Mouse (Mus musculus) MEL (cell line): ENCODE measurements at regions not wholly inside any gene's neighbourhood (a gene's known extent, or its start where the extent isn't known, plus 50 kb on each side); places are given as distances from the start of the nearest gene placed in this dataset.

Experiments
- BHLHE40 ChIP-seq: IDR thresholded peaks from 2 replicates; pipeline ENCODE4 v1.6.1; 2012; ENCODE audit warnings: low read depth, mild to moderate bottlenecking, inconsistent platforms, low read length, improper control_type of control experiment, borderline replicate concordance
- CTCF ChIP-seq, 3 experiments: IDR thresholded peaks in 2 of 3; conservative IDR thresholded peaks in 1 of 3; 2 replicates each; pipeline ENCODE4 v1.5.1; 2011 to 2012; ENCODE audit warnings: low read length in 3 of 3, low read depth in 2 of 3, mild to moderate bottlenecking in 2 of 3, improper control_type of control experiment in 1 of 3, inconsistent platforms in 1 of 3, mixed read lengths in 1 of 3, moderate library complexity in 1 of 3; ENCODE audit not compliant: control insufficient read depth in 1 of 3, insufficient read depth in 1 of 3, poor library complexity in 1 of 3, severe bottlenecking in 1 of 3
- E2F4 ChIP-seq: IDR thresholded peaks from 2 replicates; pipeline ENCODE4 v1.6.1; 2011; ENCODE audit warnings: low read depth, low read length, improper control_type of control experiment, borderline replicate concordance
- ETS1 ChIP-seq: IDR thresholded peaks from 2 replicates; pipeline ENCODE4 v1.6.1; 2012; ENCODE audit warnings: low read depth, mild to moderate bottlenecking, inconsistent platforms, low read length, improper control_type of control experiment, moderate library complexity
- GATA1 ChIP-seq: IDR thresholded peaks from 2 replicates; pipeline ENCODE4 v1.6.1; 2011; ENCODE audit warnings: low read depth, low read length, improper control_type of control experiment
- KAT2A ChIP-seq: conservative IDR thresholded peaks from 2 replicates; pipeline ENCODE4 v1.6.1; 2012; ENCODE audit warnings: low read depth, low read length, improper control_type of control experiment, inconsistent platforms
- MAX ChIP-seq: IDR thresholded peaks from 2 replicates; pipeline ENCODE4 v1.6.1; 2011; ENCODE audit warnings: low read length, improper control_type of control experiment
- MYC ChIP-seq: IDR thresholded peaks from 2 replicates; pipeline ENCODE4 v1.6.1; 2011; ENCODE audit warnings: low read depth, mild to moderate bottlenecking, low read length, improper control_type of control experiment, moderate library complexity
- NELFE ChIP-seq: IDR thresholded peaks from 2 replicates; pipeline ENCODE4 v1.6.1; 2011; ENCODE audit warnings: low read depth, low read length, improper control_type of control experiment
- POLR2A ChIP-seq, 2 experiments: IDR thresholded peaks; 2 replicates each; pipeline ENCODE4 v1.6.1; 2011 to 2012; ENCODE audit warnings: low read length in 2 of 2, mild to moderate bottlenecking in 2 of 2, control low read depth in 1 of 2, improper control_type of control experiment in 1 of 2, low read depth in 1 of 2, moderate library complexity in 1 of 2; ENCODE audit not compliant: control insufficient read depth in 1 of 2, insufficient read depth in 1 of 2, poor library complexity in 1 of 2
- SMC3 ChIP-seq: IDR thresholded peaks from 2 replicates; pipeline ENCODE4 v1.6.1; 2011; ENCODE audit warnings: low read depth, low read length, improper control_type of control experiment
- USF1 ChIP-seq: IDR thresholded peaks from 2 replicates; pipeline ENCODE4 v1.6.1; 2014; ENCODE audit warnings: low read depth, mild to moderate bottlenecking, inconsistent platforms, low read length, improper control_type of control experiment, moderate library complexity

- TF ChIP-seq SMC3 (no peak), USF1 (no peak), POLR2A (IDR thresholded peaks at IDR 0.05; ENCODE audit: control insufficient read depth in 1 of 2, insufficient read depth in 1 of 2, low read depth in 1 of 2, low read length in 2 of 2, poor library complexity in 1 of 2) (no peak), KAT2A (no peak), CTCF (IDR thresholded peaks at IDR 0.05 in 2 of 3, conservative IDR thresholded peaks at IDR 0.05 in 1 of 3; ENCODE audit: control insufficient read depth in 1 of 3, insufficient read depth in 1 of 3, low read depth in 2 of 3, low read length in 3 of 3, poor library complexity in 1 of 3, severe bottlenecking in 1 of 3) (no peak), GATA1 (no peak), NELFE (no peak), ETS1 (no peak), BHLHE40 (no peak), MYC (no peak), MAX (no peak), E2F4 (no peak)
Observed at GRCm38 (mm10) chr13:100954106-100954505, 120.9 kb upstream of the Slc30a5 start.
